ENCODE assay signal across 25 mouse cellular contexts in the genomic region with DNA sequence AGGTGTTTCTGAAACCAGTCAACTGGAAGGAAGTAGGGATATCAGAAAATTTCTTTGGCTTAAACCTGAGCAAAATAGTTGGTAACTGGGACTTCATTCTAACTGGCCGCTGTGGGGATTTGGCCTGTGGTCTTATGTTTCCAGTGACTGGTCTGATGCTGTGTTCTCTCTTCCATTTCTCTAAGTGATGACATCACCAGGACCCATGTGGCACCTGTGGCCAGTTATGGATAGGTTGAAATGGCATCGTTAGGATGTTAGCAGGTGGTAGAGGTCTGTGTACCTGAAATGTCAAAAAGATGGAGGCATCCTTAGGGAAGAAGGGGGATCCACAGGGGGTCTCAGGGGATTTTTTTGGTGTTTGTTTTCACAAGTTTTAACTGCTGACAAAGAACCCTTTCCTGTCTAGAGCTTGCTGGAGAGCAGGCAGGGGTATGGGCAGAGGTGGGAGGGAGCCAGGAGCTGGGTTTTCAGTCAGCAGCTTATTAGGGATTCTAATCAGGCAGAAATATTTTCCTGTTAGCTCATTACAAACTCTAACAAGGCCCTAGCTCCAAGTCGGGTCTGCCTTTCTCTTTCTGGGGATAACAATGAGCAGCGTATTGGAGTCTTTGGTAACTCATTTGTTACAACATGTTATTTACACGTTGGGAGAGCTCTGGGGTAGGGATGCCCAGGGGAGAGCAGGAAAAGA.
DNase-seq lines count a peak whose midpoint lies in the region; ATAC-seq and TF ChIP-seq lines count a peak whose summit lies in the region.
"Had no signal": no experiment of that assay in that cellular context is flagged by ENCODE, and none has a peak within 500 bp of the region (broad histone marks: within the 10 kb centered on the region; RNA-seq: fewer than 3 reads in every experiment).

No protein-coding gene starts in this region.

- H3K4me1 ChIP-seq in midbrain, embryonic 14.5 days (ENCODE audit: control insufficient read depth, insufficient read depth, low read length) = no peaks in the 10 kb centered on the region
- no peaks in the 10 kb centered on the region for H3K4me1 ChIP-seq in midbrain, postnatal 0 days (ENCODE audit: insufficient read depth, low read length)
- H3K4me1 ChIP-seq in forebrain, embryonic 15.5 days = peaks cover 6% of the 10 kb centered on the region; the same call in 1 of the 2 replicates
- H3K4me1 ChIP-seq: hindbrain, embryonic 15.5 days; limb, embryonic 15.5 days; midbrain, embryonic 10.5 days had no signal

- intact Hi-C loops in heart, postnatal 14 days (cut with DNase I) = no loop called here

- no peaks in the 10 kb centered on the region for H3K27me3 ChIP-seq in midbrain, embryonic 14.5 days (ENCODE audit: control insufficient read depth, insufficient read depth, low read length)
- no peaks in the 10 kb centered on the region for H3K27me3 ChIP-seq in midbrain, postnatal 0 days (ENCODE audit: insufficient read depth, low read length)
- no peaks in the 10 kb centered on the region for H3K27me3 ChIP-seq in forebrain, embryonic 15.5 days
- H3K27me3 ChIP-seq: hindbrain, embryonic 15.5 days; limb, embryonic 15.5 days had no signal

- no peak overlapping the region for H3K4me2 ChIP-seq in midbrain, embryonic 14.5 days (ENCODE audit: low read length)
- no peak overlapping the region for H3K4me2 ChIP-seq in midbrain, postnatal 0 days (ENCODE audit: low read depth, low read length, poor library complexity, severe bottlenecking)
- no peak overlapping the region for H3K4me2 ChIP-seq in forebrain, embryonic 15.5 days (replicated peaks)
- H3K4me2 ChIP-seq: hindbrain, embryonic 15.5 days; limb, embryonic 15.5 days had no signal

- TF ChIP-seq CTCF in midbrain, postnatal 0 days (IDR thresholded peaks at IDR 0.05) = no peak

- H3K9me3 ChIP-seq in midbrain, embryonic 14.5 days (ENCODE audit: control insufficient read depth, low read length) = no peaks in the 10 kb centered on the region
- H3K9me3 ChIP-seq in midbrain, postnatal 0 days (ENCODE audit: low read length) = no peaks in the 10 kb centered on the region
- no peaks in the 10 kb centered on the region for H3K9me3 ChIP-seq in forebrain, embryonic 15.5 days
- H3K9me3 ChIP-seq: hindbrain, embryonic 15.5 days; limb, embryonic 15.5 days; midbrain, embryonic 10.5 days had no signal

- no peak overlapping the region for H3K9ac ChIP-seq in midbrain, embryonic 14.5 days (replicated peaks; ENCODE audit: low read length)
- H3K9ac ChIP-seq in midbrain, postnatal 0 days (replicated peaks; ENCODE audit: low read length, poor library complexity, severe bottlenecking) = no peak overlapping the region
- H3K9ac ChIP-seq in forebrain, embryonic 15.5 days (replicated peaks) = no peak overlapping the region
- H3K9ac ChIP-seq: hindbrain, embryonic 15.5 days; limb, embryonic 15.5 days; liver, embryonic 14.5 days had no signal

- no peak overlapping the region for H3K27ac ChIP-seq in midbrain, embryonic 14.5 days (replicated peaks; ENCODE audit: low read depth, low read length)
- H3K27ac ChIP-seq in midbrain, postnatal 0 days (ENCODE audit: low read depth, low read length) = no peak overlapping the region
- H3K27ac ChIP-seq in forebrain, embryonic 15.5 days (replicated peaks) = no peak overlapping the region
- H3K27ac ChIP-seq: hindbrain, embryonic 15.5 days; layer of hippocampus, adult 2 months; left cerebral cortex, adult 2 months; limb, embryonic 15.5 days; liver, embryonic 14.5 days; midbrain, embryonic 10.5 days had no signal

- WGBS in midbrain, embryonic 14.5 days = 62% methylated on average over 5 of the region's 5 CpGs
- 51% methylated on average over 5 of the region's 5 CpGs for WGBS in midbrain, postnatal 0 days
- 27% methylated on average over 5 of the region's 5 CpGs for WGBS in forebrain, embryonic 15.5 days

- H3K4me3 ChIP-seq in midbrain, embryonic 14.5 days (replicated peaks; ENCODE audit: low read depth, low read length) = no peak overlapping the region
- no peak overlapping the region for H3K4me3 ChIP-seq in midbrain, postnatal 0 days (ENCODE audit: low read depth, low read length)
- H3K4me3 ChIP-seq in forebrain, embryonic 15.5 days = no peak overlapping the region
- H3K4me3 ChIP-seq: hindbrain, embryonic 15.5 days; layer of hippocampus, adult 2 months; left cerebral cortex, adult 2 months; limb, embryonic 15.5 days; midbrain, embryonic 10.5 days had no signal

- H3K36me3 ChIP-seq in midbrain, embryonic 14.5 days (ENCODE audit: control insufficient read depth, insufficient read depth, low read length) = no peaks in the 10 kb centered on the region
- no peaks in the 10 kb centered on the region for H3K36me3 ChIP-seq in midbrain, postnatal 0 days (ENCODE audit: insufficient read depth, low read length)
- H3K36me3 ChIP-seq in forebrain, embryonic 15.5 days = no peaks in the 10 kb centered on the region
- H3K36me3 ChIP-seq: hindbrain, embryonic 15.5 days; limb, embryonic 15.5 days; midbrain, embryonic 10.5 days had no signal

- ATAC-seq in midbrain, embryonic 14.5 days (ENCODE audit: low FRiP score, low TSS enrichment) = no peak
- ATAC-seq in midbrain, postnatal 0 days (ENCODE audit: low FRiP score) = no peak
- ATAC-seq in forebrain, embryonic 15.5 days (replicated peaks) = peak; percentile 75
- ATAC-seq in megakaryocyte, adult 5-6 weeks (ENCODE audit: poor library complexity, severe bottlenecking) = no peak

- peak; percentile 41 for DNase-seq in heart, adult 11 months
- DNase-seq in heart, postnatal 14 days = no peak
- DNase-seq in midbrain, embryonic 14.5 days = peak; percentile 15
- DNase-seq in midbrain, postnatal 0 days (ENCODE audit: low spot score) = no peak
- DNase-seq in embryo, embryonic 10.5 days (ENCODE audit: low spot score) = no peak
- DNase-seq in lung, postnatal 4 days = no peak
- DNase-seq: adrenal gland, postnatal 14 days; cerebellum, adult 2 months; cerebellum, postnatal 14 days; gastrocnemius, postnatal 10 days; heart, postnatal 36 days; kidney, adult 18-20 months; kidney, postnatal 36 days; lung, adult 2 months; lung, postnatal 10 days; spleen, adult 18-20 months; thymus, postnatal 14 days had no signal

Comparison
In these comparisons a context has a peak if more than half of its experiments do, and no peak if none do; other contexts are left out.
1. DNase-seq: peak in heart, adult 11 months (single experiment) and midbrain, embryonic 14.5 days (single experiment); none in heart, postnatal 14 days (0 of 2), midbrain, postnatal 0 days (single experiment), embryo, embryonic 10.5 days (single experiment) and lung, postnatal 4 days (0 of 2).